Mouse (Mus musculus): ENCODE measurements at regions not wholly inside any gene's neighbourhood (a gene's known extent, or its start where the extent isn't known, plus 50 kb on each side); places are given as distances from the start of the nearest gene placed in this dataset.

DNA sequence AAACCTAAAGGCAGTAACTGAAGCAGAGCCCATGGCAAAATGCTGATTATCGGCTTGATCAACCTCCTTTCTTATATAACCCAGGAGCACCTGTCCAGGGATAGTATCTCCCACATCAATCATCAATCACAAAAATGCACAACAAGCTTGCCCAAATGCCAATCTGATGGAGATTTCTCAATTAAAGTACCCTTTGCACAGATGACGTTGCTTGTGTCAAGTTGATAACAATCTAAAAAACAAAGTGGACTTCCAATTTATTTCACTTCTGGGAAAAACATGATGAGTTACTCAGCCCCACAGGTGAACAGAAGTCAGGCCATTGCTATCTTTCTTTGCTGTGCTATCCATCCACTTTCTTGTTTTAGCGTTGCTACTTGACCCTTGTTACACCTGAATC, 144.5 kb upstream of the Tle4 start:
- Histone ChIP-seq H3K4me3 (ENCODE audit: low read depth, low read length) (no peak overlapping the region), H3K36me3 (ENCODE audit: control insufficient read depth, insufficient read depth, low read length) (no peaks in the 10 kb centered on the region), H3K27ac (ENCODE audit: insufficient read depth, low read depth, low read length) (no peak overlapping the region), H3K4me1 (ENCODE audit: control insufficient read depth, insufficient read depth, insufficient read length, low read length) (no peaks in the 10 kb centered on the region), H3K27me3 (ENCODE audit: control insufficient read depth, insufficient read depth, low read length) (no peaks in the 10 kb centered on the region)
- TF ChIP-seq POLR2A (IDR thresholded peaks at IDR 0.05; ENCODE audit: low read depth, low read length) (no peak), CTCF (IDR thresholded peaks at IDR 0.05; ENCODE audit: extremely low read depth, insufficient read length, insufficient replicate concordance, low read depth, low read length) (no peak)
- WGBS = 90% methylated on average over 3 of the region's 3 CpGs

DNA sequence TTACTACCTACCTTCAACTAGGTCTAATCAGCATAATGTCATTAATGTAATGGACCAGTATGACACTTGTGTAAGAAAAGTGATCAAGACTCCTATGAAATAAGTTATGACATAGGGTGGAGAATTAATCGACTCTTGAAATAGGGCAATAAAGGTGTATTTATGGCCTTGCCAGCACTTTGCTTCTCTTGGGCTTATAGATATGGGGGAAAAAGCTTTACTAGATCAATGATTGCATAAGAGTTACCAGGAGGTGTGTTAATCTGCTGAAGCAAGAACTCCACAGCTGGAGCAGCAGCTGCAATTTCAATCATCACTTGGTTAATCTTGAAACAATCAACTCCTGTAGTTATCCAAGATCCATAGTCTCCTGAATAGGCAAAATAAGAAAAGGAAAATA, 143.1 kb upstream of the Tle4 start:
- Histone ChIP-seq H3K27ac (ENCODE audit: insufficient read depth, low read depth, low read length) (no peak overlapping the region), H3K4me3 (ENCODE audit: low read depth, low read length) (no peak overlapping the region), H3K36me3 (ENCODE audit: control insufficient read depth, insufficient read depth, low read length) (no peaks in the 10 kb centered on the region), H3K4me1 (ENCODE audit: control insufficient read depth, insufficient read depth, insufficient read length, low read length) (no peaks in the 10 kb centered on the region), H3K27me3 (ENCODE audit: control insufficient read depth, insufficient read depth, low read length) (no peaks in the 10 kb centered on the region)
- TF ChIP-seq POLR2A (IDR thresholded peaks at IDR 0.05; ENCODE audit: low read depth, low read length) (no peak), CTCF (IDR thresholded peaks at IDR 0.05; ENCODE audit: extremely low read depth, insufficient read length, insufficient replicate concordance, low read depth, low read length) (no peak)
- WGBS = 33% methylated on average over 1 of the region's 1 CpGs

DNA sequence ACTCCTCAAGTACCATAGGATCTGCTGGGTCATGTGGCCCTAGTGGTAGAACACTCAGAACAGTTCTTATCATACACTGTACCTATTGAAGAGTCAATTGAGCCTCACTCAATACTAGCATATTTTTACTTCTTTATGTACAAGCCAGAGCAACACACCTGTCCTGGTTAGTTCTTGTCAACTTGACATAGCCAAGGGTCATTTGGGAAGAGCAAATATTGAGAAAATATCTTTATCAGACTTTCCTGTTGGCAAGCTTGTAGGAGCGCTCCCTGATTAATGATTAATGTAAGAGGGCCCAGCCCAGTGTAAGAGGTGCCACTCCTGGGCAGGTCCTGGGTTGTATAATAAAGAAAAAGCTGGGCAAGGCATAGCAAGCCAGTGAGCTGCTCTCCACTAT, 142.3 kb upstream of the Tle4 start:
- H3K27me3 ChIP-seq (ENCODE audit: control insufficient read depth, insufficient read depth, low read length) = no peaks in the 10 kb centered on the region
- TF ChIP-seq POLR2A (IDR thresholded peaks at IDR 0.05; ENCODE audit: low read depth, low read length) = no peak
- TF ChIP-seq CTCF (IDR thresholded peaks at IDR 0.05; ENCODE audit: extremely low read depth, insufficient read length, insufficient replicate concordance, low read depth, low read length) = no peak
- H3K27ac ChIP-seq (ENCODE audit: insufficient read depth, low read depth, low read length) = no peak overlapping the region
- 26% methylated on average over 1 of the region's 1 CpGs for WGBS
- H3K4me1 ChIP-seq (ENCODE audit: control insufficient read depth, insufficient read depth, insufficient read length, low read length) = no peaks in the 10 kb centered on the region
- no peaks in the 10 kb centered on the region for H3K36me3 ChIP-seq (ENCODE audit: control insufficient read depth, insufficient read depth, low read length)
- no peak overlapping the region for H3K4me3 ChIP-seq (ENCODE audit: low read depth, low read length)

DNA sequence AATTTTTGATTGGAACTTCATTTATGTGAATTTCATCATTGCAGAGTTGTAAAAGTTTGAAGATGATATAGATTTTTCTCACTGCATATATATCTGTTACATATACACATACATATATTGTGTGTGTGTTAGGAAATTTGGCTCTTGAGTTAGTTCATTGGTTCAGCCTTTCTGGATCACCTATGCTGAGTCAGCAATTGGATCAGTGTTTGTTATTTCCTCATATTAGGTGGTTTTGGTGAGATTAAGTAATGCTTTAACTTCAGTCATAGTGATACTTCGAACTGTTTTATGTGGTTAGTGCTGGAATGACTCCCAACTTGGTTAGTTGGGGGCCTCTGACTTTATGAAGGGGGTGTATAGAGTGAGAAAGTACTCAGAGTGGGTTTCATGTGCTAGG, 138.7 kb upstream of the Tle4 start:
- no peaks in the 10 kb centered on the region for H3K27me3 ChIP-seq (ENCODE audit: control insufficient read depth, insufficient read depth, low read length)
- no peak overlapping the region for H3K27ac ChIP-seq (ENCODE audit: insufficient read depth, low read depth, low read length)
- 93% methylated on average over 1 of the region's 1 CpGs for WGBS
- H3K4me1 ChIP-seq (ENCODE audit: control insufficient read depth, insufficient read depth, insufficient read length, low read length) = no peaks in the 10 kb centered on the region
- H3K4me3 ChIP-seq (ENCODE audit: low read depth, low read length) = no peak overlapping the region
- TF ChIP-seq POLR2A (IDR thresholded peaks at IDR 0.05; ENCODE audit: low read depth, low read length) (no peak), CTCF (IDR thresholded peaks at IDR 0.05; ENCODE audit: extremely low read depth, insufficient read length, insufficient replicate concordance, low read depth, low read length) (no peak)
- no peaks in the 10 kb centered on the region for H3K36me3 ChIP-seq (ENCODE audit: control insufficient read depth, insufficient read depth, low read length)

DNA sequence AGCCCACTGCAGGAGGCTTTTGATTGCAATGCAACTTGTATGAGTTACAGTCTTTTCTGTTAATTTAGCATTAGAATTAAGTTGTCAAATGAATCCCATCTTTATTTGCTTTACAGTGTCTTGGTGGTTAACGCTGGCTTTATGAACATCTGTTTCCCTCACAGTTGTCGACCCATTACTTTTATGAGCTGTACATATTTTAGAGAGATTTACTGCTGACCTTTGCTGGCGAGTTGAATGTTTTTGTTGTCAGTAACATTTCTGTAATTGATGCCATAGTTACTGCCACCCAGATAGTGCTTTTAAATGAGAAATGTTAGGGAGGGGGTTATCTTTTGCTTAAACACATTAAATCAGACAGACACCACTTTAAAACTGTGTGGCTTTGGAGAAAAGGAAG, 127.5 kb upstream of the Tle4 start:
- Histone ChIP-seq H3K4me1 (ENCODE audit: control insufficient read depth, insufficient read depth, insufficient read length, low read length) (no peaks in the 10 kb centered on the region), H3K27ac (ENCODE audit: insufficient read depth, low read depth, low read length) (no peak overlapping the region), H3K27me3 (ENCODE audit: control insufficient read depth, insufficient read depth, low read length) (no peaks in the 10 kb centered on the region), H3K36me3 (ENCODE audit: control insufficient read depth, insufficient read depth, low read length) (no peaks in the 10 kb centered on the region), H3K4me3 (ENCODE audit: low read depth, low read length) (no peak overlapping the region)
- WGBS = 56% methylated on average over 3 of the region's 3 CpGs
- TF ChIP-seq POLR2A (IDR thresholded peaks at IDR 0.05; ENCODE audit: low read depth, low read length) = no peak
- no peak for TF ChIP-seq CTCF (IDR thresholded peaks at IDR 0.05; ENCODE audit: extremely low read depth, insufficient read length, insufficient replicate concordance, low read depth, low read length)

DNA sequence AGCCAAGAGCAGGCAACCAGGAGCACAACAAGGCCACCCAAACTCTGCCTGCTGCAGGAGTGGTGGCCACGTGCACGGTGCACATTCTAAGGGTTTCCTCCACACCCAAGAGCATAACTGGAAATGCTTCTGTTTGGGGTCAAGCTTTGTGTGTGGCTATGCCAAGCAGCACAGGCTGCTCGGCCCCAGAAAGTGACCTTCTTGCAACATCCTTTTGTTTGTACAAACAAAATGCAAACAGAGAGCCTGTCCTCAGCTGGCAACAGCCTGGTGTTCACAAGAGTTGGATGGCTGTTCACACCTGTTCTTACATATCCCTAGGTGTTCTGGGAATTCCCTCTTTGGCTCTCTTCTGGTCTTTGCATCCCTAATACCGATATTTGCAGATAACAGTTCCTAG, 126.8 kb upstream of the Tle4 start:
- TF ChIP-seq CTCF (IDR thresholded peaks at IDR 0.05; ENCODE audit: extremely low read depth, insufficient read length, insufficient replicate concordance, low read depth, low read length) = no peak
- no peaks in the 10 kb centered on the region for H3K36me3 ChIP-seq (ENCODE audit: control insufficient read depth, insufficient read depth, low read length)
- H3K4me3 ChIP-seq (ENCODE audit: low read depth, low read length) = no peak overlapping the region
- no peaks in the 10 kb centered on the region for H3K27me3 ChIP-seq (ENCODE audit: control insufficient read depth, insufficient read depth, low read length)
- WGBS = 55% methylated on average over 4 of the region's 4 CpGs
- H3K4me1 ChIP-seq (ENCODE audit: control insufficient read depth, insufficient read depth, insufficient read length, low read length) = no peaks in the 10 kb centered on the region
- no peak overlapping the region for H3K27ac ChIP-seq (ENCODE audit: insufficient read depth, low read depth, low read length)

DNA sequence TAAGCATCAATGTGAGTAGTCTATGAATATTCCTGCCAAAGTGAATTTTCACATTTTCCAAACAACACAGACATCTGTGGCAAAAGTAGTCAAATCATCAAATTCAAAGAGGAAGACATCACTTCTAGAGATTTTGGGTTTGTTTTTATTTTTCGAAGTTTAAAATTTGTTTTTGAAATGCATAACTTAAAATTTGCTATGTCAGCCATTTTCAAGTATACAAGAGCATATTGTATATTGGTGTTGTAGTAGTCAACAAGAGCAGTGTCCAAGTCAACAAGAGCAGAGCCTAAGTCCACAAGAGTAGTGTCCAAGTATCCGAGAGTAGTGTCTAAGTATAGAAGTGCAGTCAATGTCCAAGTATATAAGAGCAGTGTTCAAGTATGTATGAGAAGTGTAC, 107.9 kb upstream of the Tle4 start:
- Histone ChIP-seq H3K36me3 (ENCODE audit: control insufficient read depth, insufficient read depth, low read length) (no peaks in the 10 kb centered on the region), H3K27ac (ENCODE audit: insufficient read depth, low read depth, low read length) (no peak overlapping the region), H3K4me3 (ENCODE audit: low read depth, low read length) (no peak overlapping the region), H3K27me3 (ENCODE audit: control insufficient read depth, insufficient read depth, low read length) (no peaks in the 10 kb centered on the region), H3K4me1 (ENCODE audit: control insufficient read depth, insufficient read depth, insufficient read length, low read length) (no peaks in the 10 kb centered on the region)
- TF ChIP-seq CTCF (IDR thresholded peaks at IDR 0.05; ENCODE audit: extremely low read depth, insufficient read length, insufficient replicate concordance, low read depth, low read length) (no peak), POLR2A (IDR thresholded peaks at IDR 0.05; ENCODE audit: low read depth, low read length) (no peak)
- 86% methylated on average over 2 of the region's 2 CpGs for WGBS

DNA sequence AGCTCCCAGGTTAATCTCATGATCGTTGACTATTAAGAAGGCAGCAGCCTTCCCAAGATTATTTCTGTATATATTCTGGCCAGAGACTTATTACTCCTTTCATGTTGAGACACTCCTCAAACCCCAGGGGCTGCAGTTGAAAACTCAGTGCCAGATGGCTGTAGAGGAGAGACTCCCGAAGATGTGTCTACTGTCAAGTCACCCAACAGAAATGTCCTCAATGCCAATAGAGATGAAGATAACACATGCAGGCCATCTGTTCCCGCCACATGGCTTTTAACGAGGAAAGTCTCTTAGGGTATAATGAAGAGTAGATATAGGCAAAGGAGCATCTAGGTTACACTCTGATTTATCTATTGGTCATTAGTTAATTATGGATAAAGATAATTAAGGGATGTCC, 103.3 kb upstream of the Tle4 start:
- no peaks in the 10 kb centered on the region for H3K27me3 ChIP-seq (ENCODE audit: control insufficient read depth, insufficient read depth, low read length)
- no peaks in the 10 kb centered on the region for H3K36me3 ChIP-seq (ENCODE audit: control insufficient read depth, insufficient read depth, low read length)
- TF ChIP-seq CTCF (IDR thresholded peaks at IDR 0.05; ENCODE audit: extremely low read depth, insufficient read length, insufficient replicate concordance, low read depth, low read length) (no peak), POLR2A (IDR thresholded peaks at IDR 0.05; ENCODE audit: low read depth, low read length) (no peak)
- H3K4me3 ChIP-seq (ENCODE audit: low read depth, low read length) = no peak overlapping the region
- no peak overlapping the region for H3K27ac ChIP-seq (ENCODE audit: insufficient read depth, low read depth, low read length)
- H3K4me1 ChIP-seq (ENCODE audit: control insufficient read depth, insufficient read depth, insufficient read length, low read length) = no peaks in the 10 kb centered on the region
- 93% methylated on average over 4 of the region's 4 CpGs for WGBS
